8 mouse cellular contexts compared by ENCODE assay signal in the genomic region with DNA sequence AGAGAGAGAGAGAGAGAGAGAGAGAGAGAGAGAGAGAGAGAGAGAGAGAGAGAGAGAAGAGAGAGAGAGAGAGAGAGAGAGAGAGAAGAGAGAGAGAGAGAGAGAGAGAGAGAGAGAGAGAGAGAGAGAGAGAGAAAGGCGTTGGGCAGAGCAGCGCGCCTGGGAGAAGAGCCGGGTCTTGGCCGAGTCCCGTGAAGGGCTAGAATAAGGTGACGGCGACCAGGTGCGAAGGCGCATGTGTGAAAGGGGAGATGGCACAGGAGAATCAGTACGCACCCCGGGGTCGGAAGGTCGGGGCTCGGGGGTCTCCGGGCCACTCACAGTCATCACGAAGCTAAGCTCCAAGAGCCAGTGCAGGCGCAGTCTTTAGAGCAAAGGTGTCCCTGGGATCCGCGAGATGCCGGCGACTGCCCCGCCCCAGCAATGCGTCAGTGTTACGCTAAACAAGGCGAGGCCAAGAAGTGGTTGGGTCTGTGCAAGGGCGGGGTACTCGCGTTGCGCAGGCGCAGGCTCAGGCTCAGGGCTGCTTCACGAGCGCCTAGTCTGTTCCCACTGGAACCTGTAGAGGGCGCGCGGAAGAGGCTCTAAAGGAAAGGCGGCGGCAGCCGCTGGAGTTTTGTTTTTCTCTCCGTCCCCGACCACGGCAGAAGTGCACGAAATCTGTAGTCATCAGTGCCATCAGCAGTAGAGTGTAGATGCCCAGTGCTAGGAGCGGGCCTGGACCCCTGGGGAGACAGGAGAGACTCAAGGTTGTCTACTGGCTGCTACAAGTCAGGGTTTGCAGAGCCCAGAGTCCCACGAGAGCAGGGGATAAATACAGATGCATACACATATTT. TPM values are rescaled to one million over a fixed set of nuclear protein-coding genes. Genes with fewer than 3 reads are reported as not detected.
DNase-seq lines count a peak whose midpoint lies in the region; ATAC-seq and TF ChIP-seq lines count a peak whose summit lies in the region.

No protein-coding gene starts in this region.

- DNase-seq in G1E (ENCODE audit: low spot score) = peak; percentile 92
- peak; percentile 99 to 100 for DNase-seq in cerebellum, adult 18-20 months
- DNase-seq in forebrain, postnatal 0 days = peak; percentile 99
- DNase-seq in layer of hippocampus, adult 9-10 months (ENCODE audit: low spot score) = peak; percentile 98
- peak; percentile 94 for DNase-seq in ovary, postnatal 10 days (ENCODE audit: low spot score)
- peak; percentile 96 to 99 for DNase-seq in thymus, postnatal 10 days (ENCODE audit: low spot score in 2 of 2)

- peak; percentile 30; the same call in 1 of the 2 replicates for TF ChIP-seq CTCF in G1E (IDR thresholded peaks at IDR 0.05; ENCODE audit: low read depth, low read length)
- peak; percentile 88 for TF ChIP-seq CTCF in forebrain, postnatal 0 days (IDR thresholded peaks at IDR 0.05; ENCODE audit: low read depth)

- ATAC-seq in G1E (ENCODE audit: extremely low read depth, insufficient number of reproducible peaks, low FRiP score, poor library complexity, severe bottlenecking) = peak; percentile 85
- ATAC-seq in forebrain, postnatal 0 days = peak; percentile 98
- ATAC-seq in hematopoietic stem cell, adult 5-6 weeks (replicated peaks in 1 of 2; ENCODE audit: insufficient read depth in 1 of 2, low FRiP score in 2 of 2, low TSS enrichment in 1 of 2, low read depth in 1 of 2, poor library complexity in 2 of 2, severe bottlenecking in 2 of 2) = peak; percentile 91 to 93
- peak; percentile 97 for ATAC-seq in lung, embryonic 16.5 days (ENCODE audit: low read depth)

- peak overlapping the region; percentile 63 for H3K9ac ChIP-seq in forebrain, postnatal 0 days
- H3K9ac ChIP-seq in lung, embryonic 16.5 days (ENCODE audit: low read length) = peak overlapping the region; percentile 78

- peaks cover 53% of the 10 kb centered on the region for H3K4me1 ChIP-seq in G1E (ENCODE audit: insufficient read depth, low read depth, low read length)
- peaks cover 18% of the 10 kb centered on the region for H3K4me1 ChIP-seq in forebrain, postnatal 0 days (ENCODE audit: insufficient read depth)
- peaks cover 21% of the 10 kb centered on the region for H3K4me1 ChIP-seq in lung, embryonic 16.5 days (replicated peaks; ENCODE audit: control insufficient read depth, insufficient read depth, low read length)

- H3K9me3 ChIP-seq in G1E (replicated peaks) = no peaks in the 10 kb centered on the region
- H3K9me3 ChIP-seq in forebrain, postnatal 0 days (ENCODE audit: low read length) = no peaks in the 10 kb centered on the region
- no peaks in the 10 kb centered on the region for H3K9me3 ChIP-seq in lung, embryonic 16.5 days (ENCODE audit: control insufficient read depth, low read length)

- 2% methylated on average over 45 of the region's 45 CpGs for WGBS in forebrain, postnatal 0 days
- under 1% methylated on average over 45 of the region's 45 CpGs for WGBS in lung, embryonic 16.5 days

- peak overlapping the region; percentile 93 for H3K27ac ChIP-seq in forebrain, postnatal 0 days (ENCODE audit: low read depth, low read length)
- H3K27ac ChIP-seq in lung, embryonic 16.5 days (ENCODE audit: low read length) = peak overlapping the region; percentile 86

- peak overlapping the region; percentile 76 for H3K4me3 ChIP-seq in G1E (ENCODE audit: low read depth, low read length)
- peak overlapping the region; percentile 63 for H3K4me3 ChIP-seq in forebrain, postnatal 0 days (ENCODE audit: low read depth, low read length)
- H3K4me3 ChIP-seq in lung, embryonic 16.5 days (ENCODE audit: low read length) = peak overlapping the region; percentile 68

- H3K27me3 ChIP-seq in G1E (ENCODE audit: insufficient read depth, low read length) = no peaks in the 10 kb centered on the region
- H3K27me3 ChIP-seq in forebrain, postnatal 0 days (ENCODE audit: insufficient read depth, low read length) = no peaks in the 10 kb centered on the region
- no peaks in the 10 kb centered on the region for H3K27me3 ChIP-seq in lung, embryonic 16.5 days (ENCODE audit: control insufficient read depth, insufficient read depth, low read depth, low read length)

- peak overlapping the region; percentile 86 for H3K4me2 ChIP-seq in forebrain, postnatal 0 days (ENCODE audit: low read depth)
- H3K4me2 ChIP-seq in lung, embryonic 16.5 days (ENCODE audit: low read depth, low read length) = peak overlapping the region; percentile 79

- peaks cover 42% of the 10 kb centered on the region for H3K36me3 ChIP-seq in G1E (replicated peaks)
- peaks cover 23% of the 10 kb centered on the region for H3K36me3 ChIP-seq in forebrain, postnatal 0 days (ENCODE audit: insufficient read depth)
- H3K36me3 ChIP-seq in lung, embryonic 16.5 days (ENCODE audit: control insufficient read depth, insufficient read depth, low read length) = peaks cover 10% of the 10 kb centered on the region

RNA-seq across cellular contexts. Expression of a gene that starts 0.8 kb away (rescaled TPM):
- total RNA-seq in G1E (2014; fragmentation: Nextera tagmentation) (14.9 and 19.9 TPM in 2 replicates), G1E (2017) (24.1 and 27.1 TPM in 2 replicates)
- polyA plus RNA-seq in G1E (2012) = 37.4 and 39.0 TPM in 2 replicates
- total RNA-seq in forebrain, postnatal 0 days (2014; rRNA removed) = 49.2 and 69.4 TPM in 2 replicates
- polyA plus RNA-seq in forebrain, postnatal 0 days (2015; fragmentation: Nextera tagmentation; extraction: Ambion mirVana) = 35.2 and 50.1 TPM in 2 replicates
- total RNA-seq in hematopoietic stem cell, adult 5-6 weeks (2017) = 14.4 and 24.5 TPM in 2 replicates
- 40.8 and 42.3 TPM in 2 replicates for polyA plus RNA-seq in lung, embryonic 16.5 days (2015; fragmentation: Nextera tagmentation; extraction: Ambion mirVana)

RNA-seq across cellular contexts. Expression of a gene that starts 2.9 kb away (rescaled TPM):
- total RNA-seq in G1E (2014; fragmentation: Nextera tagmentation) (64.8 and 66.3 TPM in 2 replicates), G1E (2017) (114 and 124 TPM in 2 replicates)
- 48.9 and 55.0 TPM in 2 replicates for polyA plus RNA-seq in G1E (2012)
- total RNA-seq in forebrain, postnatal 0 days (2014; rRNA removed) = 33.2 and 44.4 TPM in 2 replicates
- 14.6 and 16.7 TPM in 2 replicates for polyA plus RNA-seq in forebrain, postnatal 0 days (2015; fragmentation: Nextera tagmentation; extraction: Ambion mirVana)
- 23.5 and 29.5 TPM in 2 replicates for total RNA-seq in hematopoietic stem cell, adult 5-6 weeks (2017)
- polyA plus RNA-seq in lung, embryonic 16.5 days (2015; fragmentation: Nextera tagmentation; extraction: Ambion mirVana) = 20.9 and 21.9 TPM in 2 replicates

RNA-seq across cellular contexts. Expression of a gene that starts 15.8 kb away (rescaled TPM):
- 22.7 and 25.8 TPM in 2 replicates for total RNA-seq in G1E (2014; fragmentation: Nextera tagmentation)
- total RNA-seq in G1E (2017) = 27.8 and 28.7 TPM in 2 replicates
- polyA plus RNA-seq in G1E (2012) = 12.5 and 14.3 TPM in 2 replicates
- total RNA-seq in forebrain, postnatal 0 days (2014; rRNA removed) = 25.2 and 38.9 TPM in 2 replicates
- 3.5 and 7.0 TPM in 2 replicates for polyA plus RNA-seq in forebrain, postnatal 0 days (2015; fragmentation: Nextera tagmentation; extraction: Ambion mirVana)
- total RNA-seq in hematopoietic stem cell, adult 5-6 weeks (2017) = 11.0 and 23.2 TPM in 2 replicates
- polyA plus RNA-seq in lung, embryonic 16.5 days (2015; fragmentation: Nextera tagmentation; extraction: Ambion mirVana) = 7.2 and 8.9 TPM in 2 replicates

RNA-seq across cellular contexts. Expression of a gene that starts 31.2 kb away (rescaled TPM):
- total RNA-seq in G1E (2014; fragmentation: Nextera tagmentation) (58.7 and 63.1 TPM in 2 replicates), G1E (2017) (49.3 and 57.3 TPM in 2 replicates)
- polyA plus RNA-seq in G1E (2012) = 31.7 and 37.0 TPM in 2 replicates
- total RNA-seq in forebrain, postnatal 0 days (2014; rRNA removed) = 49.4 and 54.8 TPM in 2 replicates
- 6.5 and 12.0 TPM in 2 replicates for polyA plus RNA-seq in forebrain, postnatal 0 days (2015; fragmentation: Nextera tagmentation; extraction: Ambion mirVana)
- 61.0 and 65.0 TPM in 2 replicates for total RNA-seq in hematopoietic stem cell, adult 5-6 weeks (2017)
- 20.4 and 21.1 TPM in 2 replicates for polyA plus RNA-seq in lung, embryonic 16.5 days (2015; fragmentation: Nextera tagmentation; extraction: Ambion mirVana)

RNA-seq across cellular contexts. Expression of a gene that starts 45.8 kb away (rescaled TPM):
- total RNA-seq in G1E (2014; fragmentation: Nextera tagmentation) = 188 and 229 TPM in 2 replicates
- 158 and 161 TPM in 2 replicates for total RNA-seq in G1E (2017)
- 13.4 and 14.6 TPM in 2 replicates for polyA plus RNA-seq in G1E (2012)
- 12.2 and 17.1 TPM in 2 replicates for total RNA-seq in forebrain, postnatal 0 days (2014; rRNA removed)
- polyA plus RNA-seq in forebrain, postnatal 0 days (2015; fragmentation: Nextera tagmentation; extraction: Ambion mirVana) = 19.0 and 23.9 TPM in 2 replicates
- 145 and 166 TPM in 2 replicates for total RNA-seq in hematopoietic stem cell, adult 5-6 weeks (2017)
- polyA plus RNA-seq in lung, embryonic 16.5 days (2015; fragmentation: Nextera tagmentation; extraction: Ambion mirVana) = 166 and 182 TPM in 2 replicates

Comparison
In these comparisons a context has a peak if more than half of its experiments do, and no peak if none do; other contexts are left out.
1. Peak in every context shown above with its lines: DNase-seq, ATAC-seq, H3K4me3 ChIP-seq and H3K27ac ChIP-seq.